Mouse (Mus musculus) hindbrain, embryonic 15.5 days (tissue): Measurements from ENCODE around the gene Rbpjl. TPM values are rescaled to one million over a fixed set of nuclear protein-coding genes. Genes with fewer than 3 reads are reported as not detected.

Experiments used
- ATAC-seq: fragments of 200-750 bp; cut with Nextera tagmentation; 2 replicates; pipeline ENCODE4 v1.8.0; 2017; ENCODE audit warnings: low read depth, moderate number of reproducible peaks, moderate TSS enrichment; ENCODE audit not compliant: low FRiP score
- H3K27ac ChIP-seq: fragments of 300-500 bp; sonication (generic); replicated peaks from 2 replicates; pipeline ENCODE4 v1.5.1; 2015; ENCODE audit warnings: mild to moderate bottlenecking, inconsistent platforms
- H3K27me3 ChIP-seq: fragments of 300-500 bp; sonication (generic); 2 replicates; pipeline ENCODE4 v1.6.1; 2015; ENCODE audit warnings: control low read depth, inconsistent platforms
- H3K36me3 ChIP-seq: fragments of 300-500 bp; sonication (generic); 2 replicates; pipeline ENCODE4 v1.6.1; 2015; ENCODE audit warnings: control low read depth, inconsistent platforms
- H3K4me1 ChIP-seq: fragments of 300-500 bp; sonication (generic); replicated peaks from 2 replicates; pipeline ENCODE4 v1.6.1; 2015; ENCODE audit warnings: control low read depth, inconsistent platforms
- H3K4me2 ChIP-seq: fragments of 300-500 bp; sonication (generic); 2 replicates; pipeline ENCODE4 v1.6.1; 2015; ENCODE audit warnings: moderate library complexity, mild to moderate bottlenecking, inconsistent platforms
- H3K4me3 ChIP-seq: fragments of 300-500 bp; sonication (generic); 2 replicates; pipeline ENCODE4 v1.5.1; 2015; ENCODE audit warnings: mild to moderate bottlenecking, inconsistent platforms
- H3K9ac ChIP-seq: fragments of 300-500 bp; sonication (generic); 2 replicates; pipeline ENCODE4 v1.6.1; 2015; ENCODE audit warnings: inconsistent platforms
- H3K9me3 ChIP-seq: fragments of 300-500 bp; sonication (generic); 2 replicates; pipeline ENCODE4 v1.6.1; 2016; ENCODE audit warnings: control low read depth, inconsistent platforms
- WGBS: fragments of 180-500 bp; shearing (Covaris S2); methylation state at CpG from one replicate; pipeline ENCODE4 v1.1.7; 2015; 5-methylcytosine and 5-hydroxymethylcytosine counted together
- polyA plus RNA-seq: library from polyadenylated mRNA; unstranded; fragments of >200 nt; fragmentation: Nextera tagmentation; extraction: Ambion mirVana; gene quantifications from 2 replicates; pipeline ENCODE4 v1.2.1, GENCODE M21; 2015

Gene Rbpjl
- polyA plus RNA-seq, 1 experiment from 2014 or later = 0.08 TPM

DNA sequence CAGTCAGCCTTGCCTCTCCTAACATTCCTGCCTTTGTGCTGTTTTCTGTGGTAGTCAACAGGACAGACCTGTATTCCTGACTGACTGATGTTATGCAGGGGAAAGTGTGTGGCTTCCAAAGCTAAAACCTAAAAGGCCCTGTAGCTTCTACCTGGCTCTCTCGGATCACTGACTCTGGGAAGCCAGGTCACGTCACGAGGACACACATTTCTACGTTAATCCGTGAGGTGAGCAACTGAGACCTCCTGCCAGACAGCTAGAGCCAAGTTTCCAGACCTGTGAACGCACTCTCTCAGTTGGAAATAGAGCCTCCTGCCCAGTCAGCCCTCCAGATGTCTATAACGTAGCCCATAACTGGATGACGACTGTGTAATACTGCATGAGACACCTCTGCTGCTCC is 19.0 kb downstream of the Rbpjl start:
- H3K9me3 ChIP-seq = no peaks in the 10 kb centered on the region
- no peak for ATAC-seq
- no peaks in the 10 kb centered on the region for H3K4me1 ChIP-seq
- H3K9ac ChIP-seq = no peak overlapping the region
- WGBS = 86% methylated on average over 8 of the region's 8 CpGs
- no peak overlapping the region for H3K27ac ChIP-seq
- no peaks in the 10 kb centered on the region for H3K36me3 ChIP-seq
- H3K27me3 ChIP-seq = no peaks in the 10 kb centered on the region; the same call in 1 of the 2 replicates
- H3K4me3 ChIP-seq = no peak overlapping the region
- no peak overlapping the region for H3K4me2 ChIP-seq

DNA sequence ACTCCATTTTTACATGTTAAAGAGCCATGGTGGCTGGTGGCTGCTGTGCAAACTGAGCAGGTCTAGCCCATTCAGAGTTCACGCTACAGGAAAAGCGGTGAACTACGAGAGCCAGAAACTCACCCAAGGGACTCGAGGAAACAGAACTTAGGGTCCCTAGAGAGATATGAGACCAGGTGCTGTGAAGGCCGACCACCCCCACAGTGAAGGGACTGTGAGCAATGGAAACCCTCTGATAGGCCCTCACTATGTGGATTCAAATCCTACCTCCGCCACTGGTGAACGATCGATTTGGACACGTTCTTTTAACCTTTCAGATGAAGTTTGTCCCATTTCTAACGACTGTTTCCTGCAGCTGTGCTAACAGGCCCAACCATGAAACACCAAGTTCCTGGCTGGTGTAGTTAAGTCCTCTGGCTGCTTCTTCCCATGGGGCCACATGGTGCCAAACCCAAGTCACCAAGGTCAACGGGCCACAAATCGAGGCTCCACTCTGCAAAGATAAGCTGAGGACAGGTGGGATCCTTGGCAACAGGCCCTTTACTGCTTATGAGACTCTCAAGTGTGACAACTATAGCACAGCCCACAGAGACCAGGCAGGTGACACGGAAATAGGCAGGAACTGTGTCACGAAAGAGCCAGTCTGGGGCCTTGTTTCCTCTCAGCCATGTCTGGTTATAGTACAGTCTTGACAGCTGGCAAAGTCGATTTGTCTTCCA is 19.9 kb downstream of the Rbpjl start:
- no peaks in the 10 kb centered on the region for H3K9me3 ChIP-seq
- H3K27ac ChIP-seq = no peak overlapping the region
- H3K9ac ChIP-seq = no peak overlapping the region
- H3K4me1 ChIP-seq = no peaks in the 10 kb centered on the region
- H3K4me3 ChIP-seq = no peak overlapping the region
- H3K27me3 ChIP-seq = no peaks in the 10 kb centered on the region
- 90% methylated on average over 15 of the region's 15 CpGs for WGBS
- ATAC-seq = no peak
- H3K4me2 ChIP-seq = no peak overlapping the region
- H3K36me3 ChIP-seq = no peaks in the 10 kb centered on the region

DNA sequence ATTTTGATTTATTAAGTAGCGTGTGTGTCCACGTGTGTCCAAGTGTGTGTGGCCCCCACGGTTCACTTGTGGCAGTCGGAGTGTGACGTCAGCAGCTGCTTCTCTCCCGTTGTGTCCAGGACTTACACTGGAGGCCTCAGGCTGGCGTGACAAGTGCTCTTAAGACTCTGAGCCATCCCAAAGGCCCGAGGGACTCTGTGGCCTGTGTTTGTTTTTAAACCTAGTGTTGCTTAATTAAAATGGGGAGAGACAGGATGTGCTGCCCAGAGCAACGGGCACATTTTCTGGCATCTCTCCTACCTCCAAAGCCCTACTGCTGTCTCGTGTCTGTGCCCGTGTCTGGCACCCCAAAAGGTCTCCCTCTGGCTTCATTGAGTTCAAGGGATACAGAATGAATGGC is 20.5 kb downstream of the Rbpjl start:
- Histone ChIP-seq H3K9me3 (no peaks in the 10 kb centered on the region), H3K9ac (no peak overlapping the region), H3K27me3 (no peaks in the 10 kb centered on the region), H3K4me1 (no peaks in the 10 kb centered on the region), H3K36me3 (no peaks in the 10 kb centered on the region), H3K4me3 (no peak overlapping the region), H3K4me2 (no peak overlapping the region), H3K27ac (no peak overlapping the region)
- ATAC-seq = no peak
- WGBS = 89% methylated on average over 11 of the region's 11 CpGs

DNA sequence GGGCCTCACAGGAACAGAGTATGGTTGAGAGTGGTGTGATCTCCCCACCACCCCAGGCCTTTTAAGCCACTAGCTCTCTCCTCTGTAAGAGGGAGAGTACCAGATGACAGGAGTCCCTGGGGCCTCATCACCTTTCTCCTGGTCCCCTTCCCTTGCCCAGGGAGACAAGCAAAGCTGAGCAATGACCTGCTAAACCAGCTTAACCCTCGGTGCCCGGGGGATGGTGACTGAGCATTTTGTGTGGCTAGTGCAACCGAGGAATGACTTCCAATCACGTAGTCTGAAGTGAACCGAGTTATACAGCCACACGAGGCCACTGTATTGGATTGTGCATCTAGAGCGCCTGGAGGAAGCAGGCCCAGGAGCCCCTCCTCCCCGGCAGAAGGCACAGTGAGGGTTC is 21.5 kb downstream of the Rbpjl start:
- no peaks in the 10 kb centered on the region for H3K4me1 ChIP-seq
- no peaks in the 10 kb centered on the region for H3K9me3 ChIP-seq
- WGBS = 92% methylated on average over 8 of the region's 8 CpGs
- H3K36me3 ChIP-seq = no peaks in the 10 kb centered on the region
- no peak overlapping the region for H3K27ac ChIP-seq
- H3K4me3 ChIP-seq = no peak overlapping the region
- no peak overlapping the region for H3K4me2 ChIP-seq
- no peaks in the 10 kb centered on the region for H3K27me3 ChIP-seq
- no peak overlapping the region for H3K9ac ChIP-seq
- no peak for ATAC-seq

DNA sequence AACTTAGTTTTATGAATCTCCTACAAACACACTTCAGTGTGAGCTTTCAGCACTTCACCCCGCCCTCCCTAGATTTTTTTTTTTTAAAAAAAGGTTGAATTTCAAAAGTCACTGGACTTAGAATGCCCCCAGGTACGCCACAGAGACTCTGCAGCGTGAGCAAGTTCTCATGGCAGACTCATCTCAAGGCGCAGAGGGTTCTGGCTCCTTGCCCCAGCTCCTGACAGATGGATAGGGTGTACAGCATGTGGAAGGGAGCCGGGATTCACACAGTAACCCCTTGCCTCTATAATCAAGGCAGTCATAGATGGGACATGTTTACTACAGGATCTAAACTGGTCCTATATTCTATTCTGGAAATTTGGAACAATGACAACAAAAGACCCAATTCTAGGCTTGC is 22.5 kb downstream of the Rbpjl start:
- no peaks in the 10 kb centered on the region for H3K4me1 ChIP-seq
- ATAC-seq = no peak
- no peak overlapping the region for H3K4me3 ChIP-seq
- H3K27ac ChIP-seq = no peak overlapping the region
- 92% methylated on average over 5 of the region's 5 CpGs for WGBS
- H3K9me3 ChIP-seq = no peaks in the 10 kb centered on the region
- no peak overlapping the region for H3K4me2 ChIP-seq
- no peaks in the 10 kb centered on the region for H3K36me3 ChIP-seq
- no peak overlapping the region for H3K9ac ChIP-seq
- H3K27me3 ChIP-seq = no peaks in the 10 kb centered on the region

DNA sequence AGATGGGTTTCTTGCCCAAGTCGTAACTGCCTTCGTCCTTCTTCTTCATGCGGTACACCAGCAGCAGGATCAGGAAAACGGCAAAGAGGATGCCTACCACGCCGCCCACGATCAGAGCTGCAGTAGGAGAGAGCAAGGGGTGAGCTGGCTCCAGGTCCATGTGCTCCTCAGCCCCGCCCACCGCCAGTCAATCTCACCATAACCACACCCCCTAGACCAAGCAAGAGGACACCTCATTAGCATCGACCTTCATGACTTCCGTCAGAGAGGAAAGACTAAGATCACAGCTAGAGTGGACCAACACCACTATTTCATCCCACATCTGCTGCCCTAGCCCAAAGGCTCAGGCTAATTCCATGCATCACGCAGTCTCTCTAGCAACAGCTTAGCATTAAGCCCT is 23.2 kb downstream of the Rbpjl start:
- no peak overlapping the region for H3K27ac ChIP-seq
- no peak overlapping the region for H3K9ac ChIP-seq
- H3K9me3 ChIP-seq = no peaks in the 10 kb centered on the region
- no peaks in the 10 kb centered on the region for H3K27me3 ChIP-seq
- 31% methylated on average over 12 of the region's 12 CpGs for WGBS
- H3K4me2 ChIP-seq = no peak overlapping the region
- ATAC-seq = no peak
- H3K4me3 ChIP-seq = no peak overlapping the region
- no peaks in the 10 kb centered on the region for H3K4me1 ChIP-seq
- no peaks in the 10 kb centered on the region for H3K36me3 ChIP-seq

DNA sequence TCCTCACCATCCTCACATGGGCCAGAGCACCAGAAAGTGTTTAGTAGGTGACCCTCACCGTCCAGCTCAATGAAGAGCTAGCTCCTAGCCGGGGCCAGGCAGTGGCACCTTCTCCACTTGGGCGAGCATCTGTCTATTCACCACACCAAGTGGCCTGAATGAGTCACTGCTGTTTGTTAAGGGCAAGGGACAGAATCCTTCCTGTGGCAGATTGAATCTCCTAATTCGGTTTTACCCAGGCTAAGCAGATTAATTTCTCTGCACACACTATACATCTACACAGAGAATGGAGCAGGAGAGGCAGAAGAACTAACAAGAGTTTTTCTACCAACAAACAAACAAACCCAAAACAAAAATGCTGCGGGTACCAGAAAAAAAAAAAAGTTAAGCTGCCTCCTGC is 24.0 kb downstream of the Rbpjl start:
- Histone ChIP-seq H3K9ac (no peak overlapping the region), H3K27me3 (no peaks in the 10 kb centered on the region), H3K4me2 (no peak overlapping the region), H3K9me3 (no peaks in the 10 kb centered on the region), H3K27ac (no peak overlapping the region), H3K36me3 (no peaks in the 10 kb centered on the region), H3K4me1 (no peaks in the 10 kb centered on the region), H3K4me3 (no peak overlapping the region)
- no peak for ATAC-seq
- WGBS = 92% methylated on average over 5 of the region's 5 CpGs

DNA sequence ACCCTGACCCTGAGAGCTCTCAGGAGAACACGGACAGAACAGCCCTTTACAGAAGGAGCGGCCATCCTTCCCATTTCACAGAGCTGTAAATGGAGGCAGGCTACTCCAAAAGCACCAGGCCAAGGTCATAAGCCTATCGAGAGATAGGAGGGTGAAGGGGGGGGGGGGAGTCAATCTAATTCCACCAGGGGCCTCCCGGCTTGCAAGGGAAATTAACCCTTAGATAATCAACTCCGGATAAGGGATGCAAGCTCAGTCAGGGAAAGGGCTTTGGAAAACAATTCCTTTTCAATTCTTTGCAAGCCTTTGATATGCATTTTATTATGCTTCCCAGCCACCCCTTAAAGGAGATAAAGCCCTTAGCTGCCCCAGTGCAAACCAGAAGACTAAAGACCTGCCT is 25.5 kb downstream of the Rbpjl start:
- ATAC-seq = no peak
- no peak overlapping the region for H3K27ac ChIP-seq
- no peaks in the 10 kb centered on the region for H3K36me3 ChIP-seq
- 45% methylated on average over 5 of the region's 5 CpGs for WGBS
- no peak overlapping the region for H3K4me3 ChIP-seq
- no peak overlapping the region for H3K9ac ChIP-seq
- no peaks in the 10 kb centered on the region for H3K4me1 ChIP-seq
- H3K4me2 ChIP-seq = no peak overlapping the region
- H3K9me3 ChIP-seq = no peaks in the 10 kb centered on the region
- H3K27me3 ChIP-seq = no peaks in the 10 kb centered on the region

DNA sequence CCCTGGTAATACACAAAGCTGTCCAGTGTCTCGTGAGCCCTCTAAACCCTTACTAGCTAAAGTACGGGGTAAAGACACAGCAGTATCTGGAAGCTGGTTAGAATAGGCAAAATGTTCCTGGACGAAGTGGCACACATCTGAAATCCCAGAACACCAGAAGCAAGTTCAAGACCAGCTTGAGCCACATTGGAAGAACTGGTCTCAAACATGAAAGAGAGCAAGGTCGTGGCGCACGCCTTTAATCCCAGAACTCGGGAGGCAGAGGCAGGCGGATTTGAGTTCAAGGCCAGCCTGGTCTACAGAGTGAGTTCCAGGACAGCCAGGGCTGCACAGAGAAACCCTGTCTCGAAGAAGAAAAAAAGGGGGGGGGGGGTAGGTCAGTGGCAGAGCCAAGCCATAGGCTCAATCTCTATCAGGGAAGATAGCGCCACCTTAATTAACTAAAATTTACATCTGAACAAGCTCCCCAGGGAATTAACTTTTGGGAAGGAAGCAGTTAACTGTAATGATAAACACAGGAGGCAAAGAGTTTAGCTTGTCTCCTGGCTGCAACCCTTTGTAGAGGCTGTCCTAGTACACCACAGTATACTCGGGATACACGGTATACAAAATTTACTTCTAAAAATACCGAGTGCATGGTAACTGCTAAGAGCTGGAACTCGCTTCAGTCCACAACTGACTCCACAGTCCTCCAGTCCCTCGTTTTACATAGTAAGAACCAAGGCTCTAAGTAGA is 27.1 kb downstream of the Rbpjl start:
- Histone ChIP-seq H3K36me3 (no peaks in the 10 kb centered on the region), H3K4me2 (no peak overlapping the region), H3K9ac (no peak overlapping the region), H3K4me1 (no peaks in the 10 kb centered on the region), H3K27me3 (no peaks in the 10 kb centered on the region), H3K27ac (no peak overlapping the region), H3K9me3 (no peaks in the 10 kb centered on the region), H3K4me3 (no peak overlapping the region)
- no peak for ATAC-seq
- WGBS = 50% methylated on average over 15 of the region's 15 CpGs

DNA sequence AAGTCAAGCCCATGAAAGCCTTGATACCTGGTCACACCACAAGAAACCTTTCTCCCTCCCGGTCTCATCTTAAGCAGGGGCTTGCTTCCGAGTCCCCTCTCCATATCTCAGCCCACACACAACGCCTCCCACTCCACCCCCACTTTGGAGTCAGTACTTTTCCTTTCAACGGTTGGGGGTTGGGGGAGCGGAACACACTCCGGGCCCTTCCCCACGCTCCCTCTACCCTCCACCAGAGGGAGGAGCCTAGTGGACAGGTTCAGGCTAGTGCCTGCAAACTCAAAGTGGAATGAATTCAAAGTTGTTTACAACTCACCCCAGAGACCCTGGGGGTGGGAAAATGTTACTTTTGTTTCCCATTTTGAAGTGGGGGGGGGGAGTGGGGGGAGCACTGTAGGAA is 27.8 kb downstream of the Rbpjl start:
- no peaks in the 10 kb centered on the region for H3K9me3 ChIP-seq
- WGBS = 14% methylated on average over 7 of the region's 7 CpGs
- ATAC-seq = no peak
- no peak overlapping the region for H3K9ac ChIP-seq
- no peaks in the 10 kb centered on the region for H3K36me3 ChIP-seq
- no peak overlapping the region for H3K27ac ChIP-seq
- no peaks in the 10 kb centered on the region for H3K27me3 ChIP-seq
- H3K4me1 ChIP-seq = no peaks in the 10 kb centered on the region
- H3K4me2 ChIP-seq = no peak overlapping the region
- H3K4me3 ChIP-seq = no peak overlapping the region

DNA sequence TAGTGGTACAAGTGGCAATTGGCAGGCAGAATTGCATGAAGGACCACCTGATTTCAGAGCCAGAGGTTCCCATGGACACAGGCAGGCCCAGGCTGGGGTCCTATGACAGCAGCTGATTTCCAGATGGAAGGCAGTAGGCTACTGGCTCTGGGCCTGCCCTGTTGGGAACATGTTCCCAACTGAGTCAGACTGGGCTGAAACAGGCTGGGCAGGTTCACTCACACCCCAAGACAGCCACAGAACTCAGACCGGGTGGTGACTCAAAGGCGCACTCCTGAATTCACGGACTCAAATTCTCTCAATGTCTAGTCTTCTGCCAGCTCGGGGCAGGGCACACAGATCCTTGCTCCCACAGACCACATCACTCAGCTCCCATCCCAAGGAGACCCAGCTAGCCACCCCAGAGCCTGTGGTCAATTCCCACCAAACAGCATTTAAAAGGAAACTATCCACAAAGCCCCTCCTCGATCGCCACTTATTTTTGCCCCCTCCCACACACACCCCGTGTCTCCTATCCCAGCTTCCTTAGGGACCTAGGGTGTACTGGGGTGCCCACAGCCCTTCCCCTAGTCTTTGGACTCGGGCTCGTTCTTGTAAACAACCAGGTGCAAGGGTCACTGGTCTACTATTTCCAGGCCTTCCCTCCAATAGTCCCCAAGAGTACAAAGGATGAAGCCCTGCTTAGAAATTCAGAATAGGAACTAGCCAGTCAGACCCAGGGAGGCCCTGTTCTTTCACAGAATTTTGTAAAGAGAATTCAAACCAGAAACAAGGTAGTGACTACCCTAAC is 28.9 kb downstream of the Rbpjl start:
- H3K4me3 ChIP-seq = no peak overlapping the region
- H3K27ac ChIP-seq = no peak overlapping the region
- no peaks in the 10 kb centered on the region for H3K4me1 ChIP-seq
- H3K27me3 ChIP-seq = no peaks in the 10 kb centered on the region
- no peak overlapping the region for H3K4me2 ChIP-seq
- no peak overlapping the region for H3K9ac ChIP-seq
- no peaks in the 10 kb centered on the region for H3K9me3 ChIP-seq
- ATAC-seq = no peak
- WGBS = 67% methylated on average over 9 of the region's 9 CpGs
- no peaks in the 10 kb centered on the region for H3K36me3 ChIP-seq

DNA sequence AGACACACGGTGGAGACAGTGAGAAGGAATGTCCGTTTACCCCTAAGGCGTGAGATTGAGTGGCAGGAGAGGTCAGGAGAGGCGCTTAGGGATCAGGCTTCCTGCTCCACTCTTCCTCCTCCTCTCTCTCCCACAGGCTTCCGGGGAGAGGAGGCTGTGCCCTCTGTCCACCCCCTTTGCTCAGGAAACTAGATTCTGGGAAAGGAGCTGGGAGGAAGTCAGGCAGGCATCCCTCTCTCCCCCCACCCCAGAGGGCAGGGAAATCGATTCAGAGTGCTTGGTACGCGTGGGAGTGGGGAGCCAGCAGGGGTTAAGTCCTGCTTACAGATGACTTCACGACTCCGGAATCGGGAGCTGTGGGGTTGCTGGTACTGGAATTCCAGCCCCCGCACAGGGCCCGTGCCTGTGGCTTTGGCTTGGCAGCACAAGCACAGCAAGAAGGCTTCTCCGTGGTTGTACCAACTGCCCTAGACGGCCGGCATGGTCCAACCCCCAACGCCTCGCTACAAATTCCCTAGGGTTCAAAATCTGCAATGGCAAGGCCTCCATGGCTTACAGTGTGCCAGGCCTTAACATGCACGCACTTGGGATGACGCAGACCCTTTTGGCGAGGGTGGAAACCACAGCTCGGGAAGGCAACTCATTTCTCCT is 29.7 kb downstream of the Rbpjl start:
- Histone ChIP-seq H3K36me3 (no peaks in the 10 kb centered on the region), H3K4me3 (no peak overlapping the region), H3K4me1 (no peaks in the 10 kb centered on the region), H3K27me3 (no peaks in the 10 kb centered on the region), H3K4me2 (no peak overlapping the region), H3K27ac (no peak overlapping the region), H3K9me3 (no peaks in the 10 kb centered on the region), H3K9ac (no peak overlapping the region)
- ATAC-seq = no peak
- WGBS = 32% methylated on average over 22 of the region's 22 CpGs
